Mouse (Mus musculus) hindbrain, embryonic 16.5 days (tissue): ENCODE measurements around the gene Olfml3. TPM values are rescaled to one million over a fixed set of nuclear protein-coding genes. Genes with fewer than 3 reads are reported as not detected.

ENCODE experiments used
- ATAC-seq: fragments of 200-750 bp; cut with Nextera tagmentation; 2 replicates; pipeline ENCODE4 v1.8.0; 2017; ENCODE audit warnings: moderate TSS enrichment, moderate library complexity
- H3K27ac ChIP-seq: fragments of 300-500 bp; sonication (generic); 2 replicates; pipeline ENCODE4 v1.5.1; 2014; ENCODE audit warnings: low read depth, mild to moderate bottlenecking, control low read depth, low read length, moderate library complexity
- H3K27me3 ChIP-seq: fragments of 300-500 bp; sonication (generic); replicated peaks from 2 replicates; pipeline ENCODE4 v1.6.1; 2014; ENCODE audit warnings: low read length; ENCODE audit not compliant: control insufficient read depth, insufficient read depth
- H3K36me3 ChIP-seq: fragments of 300-500 bp; sonication (generic); 2 replicates; pipeline ENCODE4 v1.6.1; 2014; ENCODE audit warnings: mild to moderate bottlenecking, low read length, moderate library complexity, mixed read lengths; ENCODE audit not compliant: control insufficient read depth, insufficient read depth
- H3K4me1 ChIP-seq: fragments of 300-500 bp; sonication (generic); 2 replicates; pipeline ENCODE4 v1.6.1; 2014; ENCODE audit warnings: low read depth, low read length; ENCODE audit not compliant: control insufficient read depth, insufficient read depth
- H3K4me2 ChIP-seq: fragments of 300-500 bp; sonication (generic); 2 replicates; pipeline ENCODE4 v1.6.1; 2014; ENCODE audit warnings: mild to moderate bottlenecking, low read length, control low read depth, moderate library complexity
- H3K4me3 ChIP-seq: fragments of 300-500 bp; sonication (generic); 2 replicates; pipeline ENCODE4 v1.5.1; 2014; ENCODE audit warnings: mild to moderate bottlenecking, low read length, control low read depth, moderate library complexity
- H3K9ac ChIP-seq: fragments of 300-500 bp; sonication (generic); 2 replicates; pipeline ENCODE4 v1.6.1; 2014; ENCODE audit warnings: low read depth, mild to moderate bottlenecking, control low read depth, low read length, moderate library complexity
- H3K9me3 ChIP-seq: fragments of 300-500 bp; sonication (generic); 2 replicates; pipeline ENCODE4 v1.6.1; 2014; ENCODE audit warnings: mild to moderate bottlenecking, low read length, moderate library complexity; ENCODE audit not compliant: control insufficient read depth
- WGBS: fragments of 180-500 bp; shearing (Covaris S2); extraction: QIAGEN DNeasy Blood & Tissue Kit; methylation state at CpG from one replicate; pipeline ENCODE4 v1.1.7; 2014; 5-methylcytosine and 5-hydroxymethylcytosine counted together
- polyA plus RNA-seq: library from polyadenylated mRNA; unstranded; fragments of >200 nt; fragmentation: Nextera tagmentation; extraction: Ambion mirVana; gene quantifications from 2 replicates; pipeline ENCODE4 v1.2.1, GENCODE M21; 2015

Olfml3 gene
- polyA plus RNA-seq: 10.0 and 10.5 TPM in 2 replicates

- Histone ChIP-seq H3K9me3 (no peaks in the 10 kb centered on the region), H3K4me3 (peak within 1 kb of the TSS; percentile 21), H3K27ac (peak within 1 kb of the TSS; percentile 70), H3K4me2 (peak within 1 kb of the TSS; percentile 46), H3K9ac (peak within 1 kb of the TSS; percentile 48), H3K36me3 (peaks cover 2% of the 10 kb centered on the region; the same call in 1 of the 2 replicates), H3K27me3 (no peaks in the 10 kb centered on the region), H3K4me1 (peaks cover 44% of the 10 kb centered on the region)
- WGBS: under 1% methylated on average over 18 of the region's 18 CpGs
- peak; percentile 60 for ATAC-seq
Measured at GRCm38 (mm10) chr3:103737778-103738571, at the start of gene Olfml3. TSS of gene Olfml3 (minus strand) at chr3:103738001.

GRCm38 (mm10) chr3:103787225-103787624 is 49.4 kb upstream of the Olfml3 start:
- H3K4me3 ChIP-seq: no peak overlapping the region
- H3K9me3 ChIP-seq: no peaks in the 10 kb centered on the region
- H3K9ac ChIP-seq: no peak overlapping the region
- H3K27me3 ChIP-seq: no peaks in the 10 kb centered on the region
- no peak overlapping the region for H3K4me2 ChIP-seq
- no peaks in the 10 kb centered on the region for H3K36me3 ChIP-seq
- 59% methylated on average over 7 of the region's 7 CpGs for WGBS
- H3K4me1 ChIP-seq: peaks cover 18% of the 10 kb centered on the region
- H3K27ac ChIP-seq: no peak overlapping the region
- ATAC-seq: no peak

GRCm38 (mm10) chr3:103782844-103783609 is 45.2 kb upstream of the Olfml3 start:
- no peaks in the 10 kb centered on the region for H3K27me3 ChIP-seq
- ATAC-seq: no peak
- peaks cover 2% of the 10 kb centered on the region; the same call in 1 of the 2 replicates for H3K4me1 ChIP-seq
- no peak overlapping the region for H3K27ac ChIP-seq
- H3K9me3 ChIP-seq: no peaks in the 10 kb centered on the region
- H3K36me3 ChIP-seq: no peaks in the 10 kb centered on the region
- 90% methylated on average over 4 of the region's 4 CpGs for WGBS
- no peak overlapping the region for H3K4me3 ChIP-seq
- no peak overlapping the region for H3K9ac ChIP-seq
- no peak overlapping the region for H3K4me2 ChIP-seq

- no peak for ATAC-seq
- Histone ChIP-seq H3K4me1 (no peaks in the 10 kb centered on the region; the same call in 1 of the 2 replicates), H3K4me3 (no peak overlapping the region), H3K36me3 (peaks cover 8% of the 10 kb centered on the region; the same call in 1 of the 2 replicates), H3K9me3 (no peaks in the 10 kb centered on the region), H3K4me2 (no peak overlapping the region), H3K27me3 (no peaks in the 10 kb centered on the region), H3K27ac (no peak overlapping the region), H3K9ac (no peak overlapping the region)
- 86% methylated on average over 5 of the region's 5 CpGs for WGBS
Measured at GRCm38 (mm10) chr3:103780777-103781176, 43.0 kb upstream of the Olfml3 start.

GRCm38 (mm10) chr3:103780271-103780670 is 42.5 kb upstream of the Olfml3 start:
- Histone ChIP-seq H3K27ac (no peak overlapping the region), H3K4me1 (no peaks in the 10 kb centered on the region; the same call in 1 of the 2 replicates), H3K9me3 (no peaks in the 10 kb centered on the region), H3K27me3 (no peaks in the 10 kb centered on the region), H3K36me3 (peaks cover 8% of the 10 kb centered on the region; the same call in 1 of the 2 replicates), H3K4me3 (no peak overlapping the region), H3K4me2 (no peak overlapping the region), H3K9ac (no peak overlapping the region)
- no peak for ATAC-seq
- WGBS: 93% methylated on average over 3 of the region's 3 CpGs

GRCm38 (mm10) chr3:103779183-103779582 is 41.4 kb upstream of the Olfml3 start:
- H3K4me2 ChIP-seq: no peak overlapping the region
- ATAC-seq: no peak
- no peaks in the 10 kb centered on the region for H3K27me3 ChIP-seq
- no peak overlapping the region for H3K27ac ChIP-seq
- no peak overlapping the region for H3K9ac ChIP-seq
- H3K4me3 ChIP-seq: no peak overlapping the region
- WGBS: 77% methylated on average over 7 of the region's 7 CpGs
- H3K9me3 ChIP-seq: no peaks in the 10 kb centered on the region
- no peaks in the 10 kb centered on the region; the same call in 1 of the 2 replicates for H3K4me1 ChIP-seq
- peaks cover 8% of the 10 kb centered on the region; the same call in 1 of the 2 replicates for H3K36me3 ChIP-seq

- no peaks in the 10 kb centered on the region; the same call in 1 of the 2 replicates for H3K4me1 ChIP-seq
- 90% methylated on average over 6 of the region's 6 CpGs for WGBS
- no peaks in the 10 kb centered on the region for H3K27me3 ChIP-seq
- no peak overlapping the region for H3K9ac ChIP-seq
- H3K4me3 ChIP-seq: no peak overlapping the region
- H3K27ac ChIP-seq: no peak overlapping the region
- H3K36me3 ChIP-seq: peaks cover 8% of the 10 kb centered on the region; the same call in 1 of the 2 replicates
- H3K9me3 ChIP-seq: no peaks in the 10 kb centered on the region
- ATAC-seq: no peak
- H3K4me2 ChIP-seq: no peak overlapping the region
Measured at GRCm38 (mm10) chr3:103778660-103779059, 40.9 kb upstream of the Olfml3 start.

- H3K27ac ChIP-seq: no peak overlapping the region
- no peak for ATAC-seq
- no peak overlapping the region for H3K9ac ChIP-seq
- no peaks in the 10 kb centered on the region; the same call in none of the 2 replicates for H3K4me1 ChIP-seq
- no peaks in the 10 kb centered on the region for H3K9me3 ChIP-seq
- 82% methylated on average over 11 of the region's 11 CpGs for WGBS
- H3K27me3 ChIP-seq: no peaks in the 10 kb centered on the region
- H3K4me3 ChIP-seq: no peak overlapping the region
- H3K4me2 ChIP-seq: no peak overlapping the region
- peaks cover 8% of the 10 kb centered on the region; the same call in 1 of the 2 replicates for H3K36me3 ChIP-seq
Measured at GRCm38 (mm10) chr3:103777940-103778339, 40.1 kb upstream of the Olfml3 start.

GRCm38 (mm10) chr3:103774009-103774408 is 36.2 kb upstream of the Olfml3 start:
- Histone ChIP-seq H3K9me3 (no peaks in the 10 kb centered on the region), H3K36me3 (peaks cover 8% of the 10 kb centered on the region; the same call in 1 of the 2 replicates), H3K4me3 (no peak overlapping the region), H3K27ac (no peak overlapping the region), H3K27me3 (no peaks in the 10 kb centered on the region), H3K4me1 (peaks cover 5% of the 10 kb centered on the region), H3K9ac (no peak overlapping the region), H3K4me2 (no peak overlapping the region)
- 0 out of 2 replicates have a peak, but pooled peaks have one; percentile 30 for ATAC-seq
- WGBS: 87% methylated on average over 15 of the region's 15 CpGs
